Mouse (Mus musculus): ENCODE results near the gene Ccdc120. TPM values are rescaled to one million over a fixed set of nuclear protein-coding genes. Genes with fewer than 3 reads are reported as not detected.
"Not testable (repeated sequence)": the region's sequence is repeated elsewhere in the genome, so short reads cannot be mapped to it uniquely, and the experiment has no call there.

The Ccdc120 gene
- polyA plus RNA-seq, 1 experiment from 2014 or later = 8.2 TPM

DNA sequence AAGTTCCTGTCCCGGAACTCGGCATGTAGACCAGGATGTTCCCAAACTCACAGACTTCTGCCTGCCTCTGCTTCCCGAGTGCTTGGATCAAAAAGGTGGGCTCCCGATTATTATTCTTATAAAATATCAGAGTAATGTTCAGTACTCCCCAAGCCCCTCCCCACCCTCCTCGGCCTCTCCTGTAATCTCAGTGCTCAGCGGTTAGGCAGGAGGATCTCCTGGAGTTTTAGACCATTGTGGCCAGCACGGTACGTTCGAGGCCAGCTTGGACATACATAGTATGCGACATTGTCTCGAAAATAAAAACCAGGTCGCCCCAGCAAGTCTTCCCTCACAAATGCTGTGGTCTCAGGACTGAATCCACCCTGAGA, 37.0 kb downstream of the Ccdc120 start:
- DNase-seq (ENCODE audit: low spot score) = not testable (repeated sequence)

DNA sequence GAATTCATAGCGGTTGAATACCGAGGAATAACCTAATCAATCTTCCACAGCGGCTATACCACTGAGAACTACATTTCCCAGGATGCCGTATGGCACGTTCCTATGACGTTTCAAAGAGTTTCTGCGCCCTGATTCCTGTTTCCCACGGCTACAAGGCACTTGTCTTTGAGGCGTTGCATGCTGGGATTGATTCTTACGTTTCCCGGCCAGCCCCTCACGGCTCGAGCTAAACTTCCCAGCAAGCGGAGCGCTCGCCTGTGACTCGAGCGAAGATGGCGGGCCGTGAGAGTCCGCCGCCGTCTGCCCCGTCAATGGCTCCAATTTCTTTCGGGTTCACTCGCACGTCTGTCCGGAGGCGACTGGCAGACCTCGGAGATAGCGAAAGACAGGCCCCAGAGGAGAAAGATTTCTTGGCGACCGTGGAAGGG, 53.7 kb downstream of the Ccdc120 start, which contains the start of gene Gpkow:
Gene Gpkow (plus strand): TSS at position 178 of the 428 bp plus-strand sequence.
- peak; percentile 89 for DNase-seq (ENCODE audit: low spot score)

DNA sequence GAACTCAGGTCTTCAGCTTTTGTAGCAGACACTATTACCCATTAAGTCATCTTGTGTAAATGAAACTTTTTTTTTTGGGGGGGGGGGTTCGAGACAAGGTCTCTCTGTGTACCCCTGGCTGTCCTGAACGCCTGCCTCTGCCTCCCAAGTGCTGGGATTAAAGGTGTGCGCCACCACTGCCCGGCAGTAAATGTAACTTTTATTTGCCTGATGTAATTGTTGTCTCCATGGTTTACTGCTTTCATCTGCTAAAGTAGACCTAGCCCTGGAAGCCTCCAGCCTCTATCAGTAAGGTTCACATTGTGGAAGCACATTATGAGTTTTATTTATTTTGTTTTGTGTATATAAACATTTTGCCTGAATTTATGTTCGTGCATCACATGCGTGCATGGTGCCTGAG, 54.2 kb downstream of the Ccdc120 start:
- DNase-seq (ENCODE audit: low spot score) = no peak

DNA sequence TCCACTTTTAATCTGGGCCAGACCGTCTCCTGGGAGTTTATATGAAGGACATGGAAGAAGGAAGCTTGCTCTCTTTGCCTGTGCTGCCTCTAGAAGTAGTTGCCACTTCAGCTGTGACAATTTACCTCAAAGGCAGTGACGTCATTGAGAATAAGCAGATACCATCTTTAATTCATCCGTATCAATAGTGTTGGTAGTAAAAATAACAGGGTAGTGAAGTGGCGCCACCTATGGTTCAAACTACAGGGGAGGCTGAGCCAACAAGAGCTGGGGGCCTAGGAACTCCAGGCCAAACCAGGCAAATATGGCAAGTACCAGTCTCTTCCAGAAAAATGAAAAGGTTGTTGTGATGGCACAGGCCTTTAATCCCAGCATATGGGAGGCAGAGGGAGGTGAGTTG, 57.8 kb downstream of the Ccdc120 start:
- peak; percentile 19 for DNase-seq (ENCODE audit: low spot score)

DNA sequence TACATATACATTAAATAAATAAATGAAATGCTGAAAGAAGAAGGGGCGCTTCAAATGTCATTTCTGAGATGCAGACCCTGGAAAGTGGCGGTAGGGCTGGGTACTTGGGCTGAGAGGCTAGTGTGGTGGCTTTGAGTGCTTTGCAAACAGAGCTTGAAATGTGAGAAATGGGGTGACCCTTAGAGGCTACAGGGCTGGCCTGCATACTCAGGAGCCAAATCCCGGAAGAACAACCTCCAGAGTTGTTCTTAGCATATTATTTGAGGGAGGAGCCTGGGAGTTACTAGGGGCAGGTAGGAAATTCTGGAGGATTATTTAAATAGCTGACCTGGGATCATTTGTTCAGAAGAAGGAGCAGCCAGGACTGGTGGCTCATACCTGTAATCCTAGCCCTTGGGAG, 60.2 kb downstream of the Ccdc120 start:
- DNase-seq (ENCODE audit: low spot score) = no peak

DNA sequence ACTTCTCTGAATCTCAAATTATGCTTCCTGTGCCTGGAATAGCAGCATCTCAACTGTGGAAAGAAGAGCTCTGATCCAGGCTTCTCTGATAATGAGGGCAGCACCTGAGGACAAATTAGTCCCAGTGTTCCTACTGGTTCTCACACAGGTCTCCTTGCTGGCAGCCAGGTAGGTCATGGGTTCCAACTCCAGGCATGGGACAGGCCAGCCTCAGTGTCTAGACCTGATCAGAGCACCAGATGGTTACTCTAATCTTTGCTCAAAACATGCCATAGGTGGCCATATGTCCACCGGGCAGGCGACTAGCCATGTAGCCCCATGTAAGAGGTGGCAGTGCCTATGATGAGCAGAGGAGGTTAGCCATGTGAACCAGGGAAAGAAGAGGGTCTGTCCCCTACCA, 62.4 kb downstream of the Ccdc120 start:
- DNase-seq (ENCODE audit: low spot score) = no peak

Other genes starting within 250 kb of the Ccdc120 start
- 0.10 and 0.44 TPM in 2 replicates for gene Foxp3, start 177.3 kb downstream of the Ccdc120 start, polyA plus RNA-seq (2015; fragmentation: Nextera tagmentation; extraction: Ambion mirVana)
- gene Ppp1r3f, start 176.6 kb downstream of the Ccdc120 start, polyA plus RNA-seq (2015; fragmentation: Nextera tagmentation; extraction: Ambion mirVana) = 0.73 TPM in 2 replicates
- gene Ccdc22, start 145.4 kb downstream of the Ccdc120 start, polyA plus RNA-seq (2015; fragmentation: Nextera tagmentation; extraction: Ambion mirVana) = 33.1 and 36.0 TPM in 2 replicates
- 0.04 and 0.07 TPM in 2 replicates for gene Cacna1f, start 143.8 kb downstream of the Ccdc120 start, polyA plus RNA-seq (2015; fragmentation: Nextera tagmentation; extraction: Ambion mirVana)
- 0.40 and 0.55 TPM in 2 replicates for gene Syp, start 112.4 kb downstream of the Ccdc120 start, polyA plus RNA-seq (2015; fragmentation: Nextera tagmentation; extraction: Ambion mirVana)
- gene Prickle3, start 93.6 kb downstream of the Ccdc120 start, polyA plus RNA-seq (2015; fragmentation: Nextera tagmentation; extraction: Ambion mirVana) = 5.3 and 6.2 TPM in 2 replicates
- gene Plp2, start 79.5 kb downstream of the Ccdc120 start, polyA plus RNA-seq (2015; fragmentation: Nextera tagmentation; extraction: Ambion mirVana) = 81.2 and 84.1 TPM in 2 replicates
- gene Magix, start 69.7 kb downstream of the Ccdc120 start, polyA plus RNA-seq (2015; fragmentation: Nextera tagmentation; extraction: Ambion mirVana) = 0.49 and 0.55 TPM in 2 replicates
- 28.8 and 28.9 TPM in 2 replicates for gene Gpkow, start 53.8 kb downstream of the Ccdc120 start, polyA plus RNA-seq (2015; fragmentation: Nextera tagmentation; extraction: Ambion mirVana)
- gene Wdr45, start 36.6 kb downstream of the Ccdc120 start, polyA plus RNA-seq (2015; fragmentation: Nextera tagmentation; extraction: Ambion mirVana) = 42.2 and 45.5 TPM in 2 replicates
- gene Gm45208, start 28.7 kb downstream of the Ccdc120 start, polyA plus RNA-seq (2015; fragmentation: Nextera tagmentation; extraction: Ambion mirVana) = 0.46 and 1.0 TPM in 2 replicates
- 14.7 and 20.6 TPM in 2 replicates for gene Praf2, start 22.5 kb downstream of the Ccdc120 start, polyA plus RNA-seq (2015; fragmentation: Nextera tagmentation; extraction: Ambion mirVana)
- 11.4 TPM in 2 replicates for gene Tfe3, start 11.7 kb upstream of the Ccdc120 start, polyA plus RNA-seq (2015; fragmentation: Nextera tagmentation; extraction: Ambion mirVana)
- gene Gripap1, start 38.9 kb upstream of the Ccdc120 start, polyA plus RNA-seq (2015; fragmentation: Nextera tagmentation; extraction: Ambion mirVana) = 40.2 and 48.1 TPM in 2 replicates
- gene Kcnd1, start 71.4 kb upstream of the Ccdc120 start, polyA plus RNA-seq (2015; fragmentation: Nextera tagmentation; extraction: Ambion mirVana) = 0.12 and 0.18 TPM in 2 replicates
- gene Otud5, start 90.5 kb upstream of the Ccdc120 start, polyA plus RNA-seq (2015; fragmentation: Nextera tagmentation; extraction: Ambion mirVana) = 55.0 and 55.6 TPM in 2 replicates
- 14.0 and 14.5 TPM in 2 replicates for gene Pim2, start 127.4 kb upstream of the Ccdc120 start, polyA plus RNA-seq (2015; fragmentation: Nextera tagmentation; extraction: Ambion mirVana)
- 24.5 and 28.3 TPM in 2 replicates for gene Slc35a2, start 133.1 kb upstream of the Ccdc120 start, polyA plus RNA-seq (2015; fragmentation: Nextera tagmentation; extraction: Ambion mirVana)
- 142 and 154 TPM in 2 replicates for gene Pqbp1, start 148.4 kb upstream of the Ccdc120 start, polyA plus RNA-seq (2015; fragmentation: Nextera tagmentation; extraction: Ambion mirVana)
- gene Timm17b, start 148.5 kb upstream of the Ccdc120 start, polyA plus RNA-seq (2015; fragmentation: Nextera tagmentation; extraction: Ambion mirVana) = 118 and 135 TPM in 2 replicates
- gene Gm10491, start 156.9 kb upstream of the Ccdc120 start, polyA plus RNA-seq (2015; fragmentation: Nextera tagmentation; extraction: Ambion mirVana) = not detected in 2 replicates
- not detected in 2 replicates for gene Gm10490, start 158.6 kb upstream of the Ccdc120 start, polyA plus RNA-seq (2015; fragmentation: Nextera tagmentation; extraction: Ambion mirVana)
- 0.18 and 0.21 TPM in 2 replicates for gene Pcsk1n, start 168.9 kb upstream of the Ccdc120 start, polyA plus RNA-seq (2015; fragmentation: Nextera tagmentation; extraction: Ambion mirVana)
- gene Eras, start 177.7 kb upstream of the Ccdc120 start, polyA plus RNA-seq (2015; fragmentation: Nextera tagmentation; extraction: Ambion mirVana) = not detected in 2 replicates
- gene Hdac6, start 197.0 kb upstream of the Ccdc120 start, polyA plus RNA-seq (2015; fragmentation: Nextera tagmentation; extraction: Ambion mirVana) = 10.0 and 10.3 TPM in 2 replicates
- 2.9 and 3.1 TPM in 2 replicates for gene Gata1, start 227.2 kb upstream of the Ccdc120 start, polyA plus RNA-seq (2015; fragmentation: Nextera tagmentation; extraction: Ambion mirVana)

Measured in thymus, postnatal 0 days (tissue).